Mouse (Mus musculus): ENCODE measurements around the gene Nedd4. TPM values are rescaled to one million over a fixed set of nuclear protein-coding genes. Genes with fewer than 3 reads are reported as not detected.

Nedd4 gene
- total RNA-seq, 2 experiments from 2014 or later, result 388 to 415 TPM

GRCm38 (mm10) chr9:72667126-72667525, 5.0 kb downstream of the Nedd4 start:
- intact Hi-C loops (cut with DNase I; ENCODE audit: low total_unique reads), result no loop called here
- DNase-seq, result no peak

GRCm38 (mm10) chr9:72669383-72669782, 7.2 kb downstream of the Nedd4 start:
- peak; percentile 34 for DNase-seq
- intact Hi-C loops (cut with DNase I; ENCODE audit: low total_unique reads), result no loop called here

GRCm38 (mm10) chr9:72672361-72672760, 10.2 kb downstream of the Nedd4 start:
- intact Hi-C loops (cut with DNase I; ENCODE audit: low total_unique reads), result loop anchor here (5.0 to 10.0 kb wide), 2 partner anchors 35 to 58 kb away; no protein-coding TSS in a partner anchor
- DNase-seq, result peak; percentile 78

- intact Hi-C loops (cut with DNase I; ENCODE audit: low total_unique reads), result loop anchor here (5.0 to 10.0 kb wide), 2 partner anchors 38 to 60 kb away; no protein-coding TSS in a partner anchor
Measured at GRCm38 (mm10) chr9:72674957-72675744, 13.0 kb downstream of the Nedd4 start.

GRCm38 (mm10) chr9:72675745-72676200, 13.6 kb downstream of the Nedd4 start:
- intact Hi-C loops (cut with DNase I; ENCODE audit: low total_unique reads), result loop anchor here (10.0 kb wide), 1 partner anchor 61 kb away; no protein-coding TSS in a partner anchor
- DNase-seq, result no peak

More at GRCm38 (mm10) chr9:72674957-72675744, 13.0 kb downstream of the Nedd4 start:
- DNase-seq, result no peak

- intact Hi-C loops (cut with DNase I; ENCODE audit: low total_unique reads), result loop anchor here (10.0 kb wide), 1 partner anchor 63 kb away; no protein-coding TSS in a partner anchor
- no peak for DNase-seq
Measured at GRCm38 (mm10) chr9:72677659-72678058, 15.5 kb downstream of the Nedd4 start.

GRCm38 (mm10) chr9:72678771-72679170, 16.6 kb downstream of the Nedd4 start:
- DNase-seq, result no peak
- intact Hi-C loops (cut with DNase I; ENCODE audit: low total_unique reads), result loop anchor here (10.0 kb wide), 1 partner anchor 64 kb away; no protein-coding TSS in a partner anchor

GRCm38 (mm10) chr9:72681652-72682228, 19.6 kb downstream of the Nedd4 start:
- DNase-seq, result no peak
- intact Hi-C loops (cut with DNase I; ENCODE audit: low total_unique reads), result no loop called here

- no peak for DNase-seq
- intact Hi-C loops (cut with DNase I; ENCODE audit: low total_unique reads), result no loop called here
Measured at GRCm38 (mm10) chr9:72683268-72683667, 21.1 kb downstream of the Nedd4 start.

GRCm38 (mm10) chr9:72685231-72685630, 23.1 kb downstream of the Nedd4 start:
- intact Hi-C loops (cut with DNase I; ENCODE audit: low total_unique reads), result no loop called here
- no peak for DNase-seq

GRCm38 (mm10) chr9:72686506-72686905, 24.4 kb downstream of the Nedd4 start:
- DNase-seq, result no peak
- intact Hi-C loops (cut with DNase I; ENCODE audit: low total_unique reads), result no loop called here

- intact Hi-C loops (cut with DNase I; ENCODE audit: low total_unique reads), result no loop called here
- DNase-seq, result no peak
Measured at GRCm38 (mm10) chr9:72689522-72689921, 27.4 kb downstream of the Nedd4 start.

- no peak for DNase-seq
- intact Hi-C loops (cut with DNase I; ENCODE audit: low total_unique reads), result no loop called here
Measured at GRCm38 (mm10) chr9:72690811-72691210, 28.7 kb downstream of the Nedd4 start.

GRCm38 (mm10) chr9:72691942-72692341, 29.8 kb downstream of the Nedd4 start:
- no peak for DNase-seq
- intact Hi-C loops (cut with DNase I; ENCODE audit: low total_unique reads), result no loop called here

- peak; percentile 30 for DNase-seq
- intact Hi-C loops (cut with DNase I; ENCODE audit: low total_unique reads), result no loop called here
Measured at GRCm38 (mm10) chr9:72693081-72693696, 31.0 kb downstream of the Nedd4 start.

- DNase-seq, result no peak
- intact Hi-C loops (cut with DNase I; ENCODE audit: low total_unique reads), result no loop called here
Measured at GRCm38 (mm10) chr9:72693861-72694260, 31.7 kb downstream of the Nedd4 start.

- intact Hi-C loops (cut with DNase I; ENCODE audit: low total_unique reads), result no loop called here
- no peak for DNase-seq
Measured at GRCm38 (mm10) chr9:72696508-72696907, 34.4 kb downstream of the Nedd4 start.

- no peak for DNase-seq
- intact Hi-C loops (cut with DNase I; ENCODE audit: low total_unique reads), result no loop called here
Measured at GRCm38 (mm10) chr9:72697779-72698178, 35.6 kb downstream of the Nedd4 start.

- intact Hi-C loops (cut with DNase I; ENCODE audit: low total_unique reads), result no loop called here
Measured at GRCm38 (mm10) chr9:72699702-72700101, 37.6 kb downstream of the Nedd4 start.

GRCm38 (mm10) chr9:72701441-72701840, 39.3 kb downstream of the Nedd4 start:
- DNase-seq, result no peak
- intact Hi-C loops (cut with DNase I; ENCODE audit: low total_unique reads), result no loop called here

More at GRCm38 (mm10) chr9:72699702-72700101, 37.6 kb downstream of the Nedd4 start:
- DNase-seq, result peak; percentile 67
